Mouse (Mus musculus): ENCODE data around the gene Hebp2.

- no peak for TF ChIP-seq CTCF (IDR thresholded peaks at IDR 0.05; ENCODE audit: low read depth)
- TF ChIP-seq EP300 (IDR thresholded peaks at IDR 0.05; ENCODE audit: low read depth) = no peak
These were observed 51.6 kb downstream of the Hebp2 start for GRCm38 (mm10) chr10:18494249-18494648.
